Mouse (Mus musculus) bone marrow macrophage, adult 2 months (primary cell): ENCODE results near the gene Ppm1h. TPM values are rescaled to one million over a fixed set of nuclear protein-coding genes. Genes with fewer than 3 reads are reported as not detected.

Experiments used
- H3K27ac ChIP-seq: 2 replicates; pipeline ENCODE4 v1.5.1; 2012; ENCODE audit warnings: low read depth, low read length; ENCODE audit not compliant: insufficient read depth
- H3K4me1 ChIP-seq: 2 replicates; pipeline ENCODE4 v1.6.1; 2012; ENCODE audit warnings: low read length; ENCODE audit not compliant: control insufficient read depth, insufficient read depth
- H3K4me3 ChIP-seq: 2 replicates; pipeline ENCODE4 v1.5.1; 2012; ENCODE audit warnings: mild to moderate bottlenecking, low read length, moderate library complexity; ENCODE audit not compliant: insufficient read depth
- CTCF ChIP-seq: IDR thresholded peaks from 2 replicates; pipeline ENCODE4 v1.5.1; 2012; ENCODE audit warnings: low read depth, mild to moderate bottlenecking, low read length, moderate library complexity
- POLR2A ChIP-seq: IDR thresholded peaks from 2 replicates; pipeline ENCODE4 v1.6.1; 2012; ENCODE audit warnings: mild to moderate bottlenecking, low read depth, low read length, borderline replicate concordance
- polyA plus RNA-seq: library from polyadenylated mRNA; stranded (reverse); fragments of >200 nt; gene quantifications from 2 replicates; pipeline ENCODE4 v1.2.4, GENCODE M21; 2012; ENCODE audit not compliant: missing spikeins, insufficient read depth, insufficient read length

Gene Ppm1h
- polyA plus RNA-seq, 1 experiment, result 52.4 TPM

GRCm38 (mm10) chr10:122696335-122696734 lies 17.8 kb downstream of the Ppm1h start:
- no peak for TF ChIP-seq POLR2A
- no peak for TF ChIP-seq CTCF

GRCm38 (mm10) chr10:122698347-122698746 lies 19.8 kb downstream of the Ppm1h start:
- H3K4me3 ChIP-seq, result no peak overlapping the region
- no peak overlapping the region for H3K27ac ChIP-seq
- no peaks in the 10 kb centered on the region for H3K4me1 ChIP-seq
- TF ChIP-seq POLR2A, result no peak
- TF ChIP-seq CTCF, result no peak

More at GRCm38 (mm10) chr10:122696335-122696734, 17.8 kb downstream of the Ppm1h start:
- Histone ChIP-seq H3K4me1 (peaks cover 3% of the 10 kb centered on the region), H3K4me3 (no peak overlapping the region), H3K27ac (no peak overlapping the region)

DNA sequence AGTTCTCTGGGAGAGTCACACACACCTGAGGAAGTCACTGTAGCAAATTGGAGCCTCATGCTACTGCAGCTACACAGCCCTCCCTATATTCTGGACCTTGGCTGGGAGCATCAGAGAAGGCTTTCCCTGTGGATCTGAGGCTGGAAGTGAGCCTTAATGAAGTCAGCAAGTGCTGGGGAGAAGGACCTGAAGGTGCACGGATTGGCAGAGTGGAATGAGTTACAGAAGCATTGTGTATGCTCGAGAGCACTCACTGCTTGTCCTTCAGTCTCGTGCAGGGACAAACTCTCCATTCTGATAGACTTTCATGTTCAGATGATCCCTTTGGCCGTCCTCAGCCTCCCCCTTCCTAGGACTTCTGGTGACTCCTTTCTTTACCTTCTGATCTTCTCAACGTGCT lies 26.3 kb downstream of the Ppm1h start:
- Histone ChIP-seq H3K4me3 (no peak overlapping the region), H3K27ac (no peak overlapping the region), H3K4me1 (no peaks in the 10 kb centered on the region)
- TF ChIP-seq POLR2A (no peak), CTCF (no peak)

DNA sequence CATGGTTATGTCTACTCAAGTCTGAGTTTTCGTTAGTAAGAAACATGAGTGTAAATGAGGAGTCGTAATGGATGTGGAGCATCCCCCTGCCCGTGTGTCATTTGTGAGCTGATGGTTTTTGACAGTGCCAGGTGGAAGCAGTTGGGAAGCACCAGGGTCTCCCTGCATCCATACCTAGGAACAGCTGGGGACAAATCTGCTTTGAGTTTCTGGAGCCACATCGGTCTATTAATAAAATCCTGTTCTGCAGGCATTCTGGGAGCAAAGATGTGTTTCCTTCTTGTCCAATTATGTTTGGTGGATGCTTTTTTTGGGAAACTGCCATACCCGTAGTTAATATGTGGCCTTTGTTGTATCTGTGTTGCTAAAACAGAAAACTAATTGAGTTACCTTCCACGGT lies 26.9 kb downstream of the Ppm1h start:
- TF ChIP-seq CTCF (no peak), POLR2A (no peak)
- Histone ChIP-seq H3K4me3 (no peak overlapping the region), H3K4me1 (no peaks in the 10 kb centered on the region), H3K27ac (no peak overlapping the region)

DNA sequence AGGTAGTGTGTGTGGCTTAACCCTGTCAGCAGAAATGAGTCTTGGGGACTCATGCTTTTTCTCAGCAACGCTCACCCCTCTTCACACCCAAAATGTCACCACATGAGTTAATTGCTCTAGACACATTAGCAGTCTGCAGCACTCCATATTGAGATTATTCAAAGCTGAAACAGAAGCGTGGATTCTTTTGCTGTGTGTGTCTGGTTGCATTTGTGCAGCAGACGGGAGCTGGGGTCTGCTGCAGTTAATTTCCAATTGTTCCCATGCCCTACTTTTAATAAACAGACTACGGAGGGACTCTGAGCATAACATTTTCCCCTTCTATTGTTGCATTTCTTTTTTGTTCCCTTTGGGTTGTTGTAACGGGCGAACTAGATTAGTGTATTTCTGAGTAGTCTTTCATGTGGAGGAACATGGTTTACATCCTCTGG lies 32.8 kb downstream of the Ppm1h start:
- Histone ChIP-seq H3K27ac (no peak overlapping the region), H3K4me3 (no peak overlapping the region), H3K4me1 (no peaks in the 10 kb centered on the region)
- TF ChIP-seq CTCF (no peak), POLR2A (no peak)

DNA sequence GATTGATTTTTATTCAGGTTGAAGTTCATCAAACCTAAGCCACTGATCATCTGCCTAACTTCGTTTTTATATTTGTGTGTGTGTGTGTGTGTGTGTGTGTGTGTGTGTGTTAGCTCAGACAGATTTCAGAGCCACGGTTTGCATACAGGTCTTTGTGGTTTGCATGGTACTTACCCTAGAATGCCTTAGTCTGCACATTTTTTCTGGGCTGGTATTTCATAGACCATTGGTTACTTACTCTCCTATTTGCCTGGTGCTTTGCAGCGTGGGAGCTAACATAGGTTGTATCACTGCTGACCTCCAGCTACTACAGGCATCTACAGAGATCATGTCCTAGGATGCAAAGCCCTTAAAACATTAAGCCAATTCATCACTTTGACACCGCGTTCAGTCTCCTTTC lies 33.7 kb downstream of the Ppm1h start:
- H3K27ac ChIP-seq, result no peak overlapping the region
- TF ChIP-seq POLR2A (no peak), CTCF (no peak)
- no peak overlapping the region for H3K4me3 ChIP-seq
- H3K4me1 ChIP-seq, result no peaks in the 10 kb centered on the region

GRCm38 (mm10) chr10:122715856-122716255 lies 37.3 kb downstream of the Ppm1h start:
- Histone ChIP-seq H3K4me3 (no peak overlapping the region), H3K4me1 (no peaks in the 10 kb centered on the region), H3K27ac (no peak overlapping the region)
- no peak for TF ChIP-seq POLR2A
- no peak for TF ChIP-seq CTCF

- H3K27ac ChIP-seq, result no peak overlapping the region
- H3K4me1 ChIP-seq, result no peaks in the 10 kb centered on the region
- H3K4me3 ChIP-seq, result no peak overlapping the region
- TF ChIP-seq POLR2A (no peak), CTCF (no peak)
These were observed 37.7 kb downstream of the Ppm1h start for GRCm38 (mm10) chr10:122716286-122716685.

DNA sequence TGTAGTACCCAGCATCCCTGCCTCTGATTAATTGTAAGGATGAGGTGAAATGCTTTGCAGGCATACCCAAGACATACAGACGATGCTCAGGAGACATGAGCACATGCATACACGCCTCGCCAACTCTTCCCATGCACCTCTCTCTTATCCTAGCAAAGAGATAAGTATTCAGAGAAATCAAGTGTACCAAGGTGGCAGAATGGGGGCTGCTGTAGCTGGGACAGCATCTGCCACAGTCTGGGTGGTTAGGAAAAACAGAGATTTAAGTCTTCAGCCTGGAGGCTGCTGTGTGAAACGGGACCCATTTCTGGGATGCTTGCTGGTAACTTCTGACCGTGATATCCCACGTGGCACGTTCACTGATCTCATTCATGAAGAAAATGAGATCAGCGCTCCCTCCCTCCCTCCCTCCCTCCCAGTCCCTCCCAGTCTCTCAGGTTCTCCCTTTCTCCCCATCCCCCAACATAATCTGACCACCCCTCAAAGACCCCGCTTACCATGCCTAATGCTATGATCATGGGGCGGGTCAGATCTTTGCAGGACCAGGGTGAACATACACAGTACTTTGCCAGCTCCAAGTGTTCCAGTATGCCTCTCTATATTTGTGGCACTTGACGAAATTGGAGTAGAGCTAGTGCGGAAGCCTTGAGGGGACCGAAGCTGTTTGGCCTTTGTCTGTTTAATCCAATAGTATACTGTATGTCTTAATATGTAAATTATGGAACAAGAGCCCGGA lies 38.3 kb downstream of the Ppm1h start:
- Histone ChIP-seq H3K27ac (no peak overlapping the region), H3K4me3 (no peak overlapping the region), H3K4me1 (peaks cover 4% of the 10 kb centered on the region)
- TF ChIP-seq POLR2A (no peak), CTCF (no peak)

- H3K27ac ChIP-seq, result no peak overlapping the region
- TF ChIP-seq POLR2A, result no peak
- no peak for TF ChIP-seq CTCF
These were observed 39.3 kb downstream of the Ppm1h start for GRCm38 (mm10) chr10:122717754-122718415.

GRCm38 (mm10) chr10:122718951-122719350 lies 40.4 kb downstream of the Ppm1h start:
- TF ChIP-seq POLR2A (no peak), CTCF (no peak)

More at GRCm38 (mm10) chr10:122717754-122718415, 39.3 kb downstream of the Ppm1h start:
- Histone ChIP-seq H3K4me3 (no peak overlapping the region), H3K4me1 (peaks cover 10% of the 10 kb centered on the region)

More at GRCm38 (mm10) chr10:122718951-122719350, 40.4 kb downstream of the Ppm1h start:
- H3K4me3 ChIP-seq, result no peak overlapping the region
- no peak overlapping the region for H3K27ac ChIP-seq
- H3K4me1 ChIP-seq, result peaks cover 12% of the 10 kb centered on the region
